Mouse (Mus musculus) stomach, embryonic 16.5 days (tissue): ENCODE measurements around the gene Dok7. TPM values are rescaled to one million over a fixed set of nuclear protein-coding genes. Genes with fewer than 3 reads are reported as not detected.
A peak's percentile ranks its signal among the peaks of the same experiment; 100 is the strongest.

ENCODE experiments used
- ATAC-seq: fragments of 200-750 bp; cut with Nextera tagmentation; 2 replicates; pipeline ENCODE4 v1.8.0; 2017; ENCODE audit warnings: moderate number of reproducible peaks, moderate TSS enrichment; ENCODE audit not compliant: insufficient read depth, low FRiP score
- H3K27ac ChIP-seq: fragments of 300-500 bp; sonication (generic); 2 replicates; pipeline ENCODE4 v1.5.1; 2014; ENCODE audit warnings: low read length
- H3K27me3 ChIP-seq: fragments of 300-500 bp; sonication (generic); 2 replicates; pipeline ENCODE4 v1.6.1; 2014; ENCODE audit warnings: low read length, control low read depth, mixed read lengths; ENCODE audit not compliant: control insufficient read depth, insufficient read depth
- H3K36me3 ChIP-seq: fragments of 300-500 bp; sonication (generic); 2 replicates; pipeline ENCODE4 v1.6.1; 2014; ENCODE audit warnings: low read length; ENCODE audit not compliant: control insufficient read depth, insufficient read depth
- H3K4me1 ChIP-seq: fragments of 300-500 bp; sonication (generic); 2 replicates; pipeline ENCODE4 v1.6.1; 2014; ENCODE audit warnings: low read length, control low read depth, mixed read lengths; ENCODE audit not compliant: control insufficient read depth, insufficient read depth
- H3K4me2 ChIP-seq: fragments of 300-500 bp; sonication (generic); 2 replicates; pipeline ENCODE4 v1.6.1; 2014; ENCODE audit warnings: low read depth, low read length, mixed read lengths
- H3K4me3 ChIP-seq: fragments of 300-500 bp; sonication (generic); replicated peaks from 2 replicates; pipeline ENCODE4 v1.5.1; 2014; ENCODE audit warnings: mild to moderate bottlenecking, low read length
- H3K9ac ChIP-seq: fragments of 300-500 bp; sonication (generic); 2 replicates; pipeline ENCODE4 v1.6.1; 2014; ENCODE audit warnings: low read length
- H3K9me3 ChIP-seq: fragments of 300-500 bp; sonication (generic); replicated peaks from 2 replicates; pipeline ENCODE4 v1.6.1; 2016; ENCODE audit warnings: low read length, control low read depth; ENCODE audit not compliant: control insufficient read depth
- WGBS: fragments of 180-500 bp; shearing (Covaris S2); extraction: QIAGEN DNeasy Blood & Tissue Kit; methylation state at CpG from one replicate; pipeline ENCODE4 v1.1.7; 2014; 5-methylcytosine and 5-hydroxymethylcytosine counted together
- polyA plus RNA-seq: library from polyadenylated mRNA; unstranded; fragments of >200 nt; fragmentation: Nextera tagmentation; extraction: Ambion mirVana; gene quantifications from 2 replicates; pipeline ENCODE4 v1.2.1, GENCODE M21; 2015

The Dok7 gene
- polyA plus RNA-seq, 1 experiment from 2014 or later, result 2.0 TPM

DNA sequence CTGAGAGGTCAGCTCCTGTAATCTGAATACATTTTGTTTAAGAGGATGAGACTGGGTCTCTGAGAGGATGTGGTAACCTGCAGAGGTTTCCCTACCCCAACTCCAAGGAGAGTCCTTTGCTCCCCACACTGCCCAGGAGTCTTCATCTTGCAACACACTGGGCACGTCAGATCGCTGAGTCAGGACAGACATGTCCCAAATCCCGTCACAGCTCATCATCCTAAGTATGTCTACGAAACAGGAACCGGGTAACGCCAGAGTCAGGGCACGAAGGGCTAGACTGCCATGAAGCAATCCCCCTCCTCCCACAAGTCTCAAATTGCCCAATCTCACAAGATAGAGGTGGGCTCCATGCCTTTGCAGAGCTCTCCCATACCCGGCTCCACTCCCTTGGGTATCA is 46.5 kb downstream of the Dok7 start:
- Histone ChIP-seq H3K36me3 (peaks cover 16% of the 10 kb centered on the region), H3K27ac (no peak overlapping the region), H3K4me1 (peaks cover 13% of the 10 kb centered on the region), H3K27me3 (no peaks in the 10 kb centered on the region), H3K4me3 (peak overlapping the region; percentile 79; the same call in 1 of the 2 replicates), H3K9ac (no peak overlapping the region), H3K9me3 (no peaks in the 10 kb centered on the region), H3K4me2 (peak overlapping the region; percentile 67; the same call in 1 of the 2 replicates)
- WGBS, result 81% methylated on average over 8 of the region's 8 CpGs
- no peak for ATAC-seq

GRCm38 (mm10) chr5:35103528-35103927 is 47.0 kb downstream of the Dok7 start:
- H3K9ac ChIP-seq, result 0 out of 2 replicates have a peak overlapping the region, but pooled peaks have one; percentile 27
- H3K9me3 ChIP-seq, result no peaks in the 10 kb centered on the region
- no peak overlapping the region; the same call in 1 of the 2 replicates for H3K27ac ChIP-seq
- peak overlapping the region; percentile 79 for H3K4me3 ChIP-seq
- no peak for ATAC-seq
- H3K4me1 ChIP-seq, result peaks cover 13% of the 10 kb centered on the region
- peaks cover 16% of the 10 kb centered on the region for H3K36me3 ChIP-seq
- WGBS, result 32% methylated on average over 2 of the region's 2 CpGs
- H3K27me3 ChIP-seq, result no peaks in the 10 kb centered on the region
- peak overlapping the region; percentile 67; the same call in 1 of the 2 replicates for H3K4me2 ChIP-seq

- H3K9ac ChIP-seq, result peak overlapping the region; percentile 48
- peak overlapping the region; percentile 4; the same call in 1 of the 2 replicates for H3K27ac ChIP-seq
- peak overlapping the region; percentile 79 for H3K4me3 ChIP-seq
- H3K36me3 ChIP-seq, result peaks cover 16% of the 10 kb centered on the region
- ATAC-seq, result peak; percentile 6; the same call in 1 of the 2 replicates
- H3K9me3 ChIP-seq, result no peaks in the 10 kb centered on the region
- 46% methylated on average over 8 of the region's 8 CpGs for WGBS
- H3K27me3 ChIP-seq, result no peaks in the 10 kb centered on the region
- peak overlapping the region; percentile 67 for H3K4me2 ChIP-seq
- H3K4me1 ChIP-seq, result peaks cover 13% of the 10 kb centered on the region
Observed at GRCm38 (mm10) chr5:35104183-35104959, 47.8 kb downstream of the Dok7 start.

DNA sequence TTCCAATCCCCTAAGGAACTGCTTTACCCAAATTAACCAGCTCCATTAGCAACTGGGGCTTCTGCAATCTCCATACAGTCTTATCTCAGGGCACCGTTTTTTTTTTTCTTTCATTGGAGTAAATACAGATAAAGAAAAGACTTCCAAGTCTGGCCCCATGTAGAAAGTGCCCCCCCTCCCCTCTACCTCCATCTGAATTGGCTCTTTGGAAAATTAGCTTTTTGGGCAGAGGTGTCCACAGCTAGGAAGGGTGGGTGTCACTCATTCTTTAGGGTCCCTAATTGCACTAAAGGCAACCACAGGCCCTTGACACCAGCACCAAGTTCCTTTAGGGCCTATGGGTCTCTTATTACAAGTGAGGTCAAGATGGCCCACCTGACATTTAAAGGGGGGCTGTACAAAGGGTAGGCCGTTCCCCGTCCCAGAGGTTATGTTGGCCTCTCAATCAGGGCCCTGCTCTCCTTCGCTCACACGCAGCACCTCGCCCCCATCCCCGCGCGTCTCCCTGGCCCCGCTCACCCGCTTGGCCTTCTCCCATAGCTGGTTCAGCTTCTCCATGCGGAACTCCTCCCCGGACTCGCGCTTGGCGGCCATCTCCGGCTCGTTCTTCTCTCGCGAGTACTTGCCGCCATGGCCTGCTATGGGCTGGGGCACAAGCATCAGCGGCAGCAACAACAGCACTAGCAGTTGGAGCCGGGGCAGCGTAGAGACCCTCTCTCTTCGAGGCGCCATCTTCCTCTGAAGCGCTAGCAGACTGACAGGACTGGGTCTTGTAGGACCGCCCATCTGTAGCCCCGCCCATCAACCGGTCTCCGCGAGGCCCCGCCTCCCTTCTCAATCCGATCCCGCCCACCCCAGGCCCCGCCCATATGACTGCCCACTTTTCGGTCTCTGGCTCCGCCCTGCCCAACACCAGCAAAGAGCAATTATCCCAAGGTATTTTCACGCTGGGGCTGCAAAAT is 48.7 kb downstream of the Dok7 start, which contains the start of gene Lrpap1:
Lrpap1 (minus strand) TSS at position 807 of the 962 bp plus-strand sequence.
- H3K4me3 ChIP-seq, result peak within 1 kb of the TSS; percentile 79
- no peaks in the 10 kb centered on the region for H3K9me3 ChIP-seq
- H3K27ac ChIP-seq, result peak within 1 kb of the TSS; percentile 76
- WGBS, result under 1% methylated on average over 39 of the region's 39 CpGs
- peak; percentile 94 for ATAC-seq
- H3K4me1 ChIP-seq, result peaks cover 13% of the 10 kb centered on the region
- peak within 1 kb of the TSS; percentile 67 for H3K4me2 ChIP-seq
- peaks cover 11% of the 10 kb centered on the region for H3K36me3 ChIP-seq
- H3K9ac ChIP-seq, result peak within 1 kb of the TSS; percentile 85
- no peaks in the 10 kb centered on the region for H3K27me3 ChIP-seq

GRCm38 (mm10) chr5:35105922-35106298 is 49.3 kb downstream of the Dok7 start:
- H3K4me1 ChIP-seq, result peaks cover 13% of the 10 kb centered on the region
- peak; percentile 50; the same call in 1 of the 2 replicates for ATAC-seq
- no peaks in the 10 kb centered on the region for H3K27me3 ChIP-seq
- H3K4me2 ChIP-seq, result peak overlapping the region; percentile 67
- 8% methylated on average over 11 of the region's 11 CpGs for WGBS
- H3K9ac ChIP-seq, result peak overlapping the region; percentile 85
- no peak overlapping the region for H3K27ac ChIP-seq
- H3K36me3 ChIP-seq, result peaks cover 8% of the 10 kb centered on the region; the same call in 1 of the 2 replicates
- H3K4me3 ChIP-seq, result peak overlapping the region; percentile 79
- no peaks in the 10 kb centered on the region for H3K9me3 ChIP-seq

GRCm38 (mm10) chr5:35112444-35112843 is 55.9 kb downstream of the Dok7 start:
- 49% methylated on average over 4 of the region's 4 CpGs for WGBS
- Histone ChIP-seq H3K4me2 (no peak overlapping the region), H3K4me3 (no peak overlapping the region), H3K9ac (no peak overlapping the region), H3K9me3 (no peaks in the 10 kb centered on the region), H3K27ac (no peak overlapping the region), H3K4me1 (no peaks in the 10 kb centered on the region), H3K27me3 (no peaks in the 10 kb centered on the region), H3K36me3 (no peaks in the 10 kb centered on the region)
- ATAC-seq, result no peak

- Histone ChIP-seq H3K4me3 (no peak overlapping the region), H3K27ac (no peak overlapping the region), H3K9me3 (no peaks in the 10 kb centered on the region), H3K4me2 (no peak overlapping the region), H3K9ac (no peak overlapping the region), H3K36me3 (no peaks in the 10 kb centered on the region), H3K4me1 (no peaks in the 10 kb centered on the region), H3K27me3 (no peaks in the 10 kb centered on the region)
- WGBS, result 69% methylated on average over 3 of the region's 3 CpGs
- ATAC-seq, result no peak
Observed at GRCm38 (mm10) chr5:35116002-35116401, 59.4 kb downstream of the Dok7 start.

- Histone ChIP-seq H3K27me3 (no peaks in the 10 kb centered on the region), H3K9me3 (no peaks in the 10 kb centered on the region), H3K4me2 (no peak overlapping the region), H3K4me3 (no peak overlapping the region), H3K27ac (no peak overlapping the region), H3K9ac (no peak overlapping the region), H3K36me3 (no peaks in the 10 kb centered on the region), H3K4me1 (no peaks in the 10 kb centered on the region)
- ATAC-seq, result no peak
- WGBS, result 50% methylated on average over 3 of the region's 3 CpGs
Observed at GRCm38 (mm10) chr5:35117633-35118032, 61.1 kb downstream of the Dok7 start.
